ENCODE assay signal across 9 mouse cellular contexts in genomic region chr5:110493785-110494184, GRCm38 (mm10). TPM values are rescaled to one million over a fixed set of nuclear protein-coding genes. Genes with fewer than 3 reads are reported as not detected.
DNase-seq lines count a peak whose midpoint lies in the region; ATAC-seq and TF ChIP-seq lines count a peak whose summit lies in the region.
"Had no signal": no experiment of that assay in that cellular context is flagged by ENCODE, and none has a peak within 500 bp of the region (broad histone marks: within the 10 kb centered on the region; RNA-seq: fewer than 3 reads in every experiment).

No protein-coding gene starts in this region.

- H3K9me3 ChIP-seq in ES-E14 (ENCODE audit: control insufficient read depth, insufficient read depth, low read depth, low read length): no peaks in the 10 kb centered on the region
- no peaks in the 10 kb centered on the region for H3K9me3 ChIP-seq in forebrain, embryonic 11.5 days (ENCODE audit: control insufficient read depth, low read length)
- no peaks in the 10 kb centered on the region for H3K9me3 ChIP-seq in heart, postnatal 0 days (replicated peaks; ENCODE audit: control insufficient read depth, low read length)
- H3K9me3 ChIP-seq: limb, embryonic 15.5 days had no signal

- DNase-seq in ES-E14 (ENCODE audit: low read depth, low spot score): peak; percentile 60
- peak; percentile 23 for DNase-seq in c-Kit-positive CD71-positive TER-119-negative erythroid progenitor cells, embryonic 14.5 days (ENCODE audit: low read depth)
- DNase-seq in forebrain, embryonic 11.5 days (ENCODE audit: low spot score): peak; percentile 82
- DNase-seq in heart, postnatal 0 days (ENCODE audit: low spot score): peak; percentile 77
- peak; percentile 89 for DNase-seq in kidney, postnatal 10 days
- peak; percentile 50 to 55 for DNase-seq in lung, adult 18-20 months
- peak; percentile 21 for DNase-seq in ovary, adult 18-20 months (ENCODE audit: low spot score)
- peak; percentile 69 for DNase-seq in thymus, postnatal 14 days

- H3K36me3 ChIP-seq in ES-E14 (ENCODE audit: control insufficient read depth, insufficient read depth, low read length, poor library complexity, severe bottlenecking): no peaks in the 10 kb centered on the region
- H3K36me3 ChIP-seq in forebrain, embryonic 11.5 days (ENCODE audit: control insufficient read depth, insufficient read depth, low read length): no peaks in the 10 kb centered on the region
- H3K36me3 ChIP-seq in heart, postnatal 0 days (replicated peaks; ENCODE audit: control insufficient read depth, insufficient read depth, low read length): no peaks in the 10 kb centered on the region
- H3K36me3 ChIP-seq: limb, embryonic 15.5 days had no signal

- TF ChIP-seq CTCF in heart, postnatal 0 days (IDR thresholded peaks at IDR 0.05; ENCODE audit: low read depth): peak; percentile 98

- H3K27me3 ChIP-seq in forebrain, embryonic 11.5 days (ENCODE audit: control insufficient read depth, insufficient read depth, low read length): peaks cover 3% of the 10 kb centered on the region; the same call in 1 of the 2 replicates
- H3K27me3 ChIP-seq in heart, postnatal 0 days (ENCODE audit: control insufficient read depth, insufficient read depth, low read length): 0 out of 2 replicates have a peak, but pooled peaks cover 7% of the 10 kb centered on the region
- H3K27me3 ChIP-seq: limb, embryonic 15.5 days had no signal

- peaks cover under 1 to 4% of the 10 kb centered on the region in 2 experiments; a peak in 2 of 4 replicates for H3K4me1 ChIP-seq in ES-E14 (ENCODE audit: control insufficient read depth in 2 of 2, insufficient read depth in 2 of 2, low read length in 2 of 2, poor library complexity in 1 of 2)
- 0 out of 2 replicates have a peak, but pooled peaks cover 3% of the 10 kb centered on the region for H3K4me1 ChIP-seq in forebrain, embryonic 11.5 days (replicated peaks; ENCODE audit: control insufficient read depth, insufficient read depth, low read length)
- H3K4me1 ChIP-seq in heart, postnatal 0 days (ENCODE audit: control insufficient read depth, insufficient read depth): no peaks in the 10 kb centered on the region

- no peak overlapping the region for H3K4me2 ChIP-seq in forebrain, embryonic 11.5 days (ENCODE audit: low read depth, low read length, severe bottlenecking)
- no peak overlapping the region for H3K4me2 ChIP-seq in heart, postnatal 0 days (ENCODE audit: low read depth, low read length)
- H3K4me2 ChIP-seq: limb, embryonic 15.5 days had no signal

- no peak overlapping the region for H3K9ac ChIP-seq in ES-E14 (ENCODE audit: insufficient read depth, low read depth, low read length, poor library complexity, severe bottlenecking)
- peak overlapping the region; percentile 16; the same call in 1 of the 2 replicates for H3K9ac ChIP-seq in forebrain, embryonic 11.5 days (ENCODE audit: low read length)
- no peak overlapping the region for H3K9ac ChIP-seq in heart, postnatal 0 days (replicated peaks; ENCODE audit: low read depth, low read length)
- H3K9ac ChIP-seq: limb, embryonic 15.5 days had no signal

- no peak for TF ChIP-seq EP300 in heart, postnatal 0 days (IDR thresholded peaks at IDR 0.05; ENCODE audit: low read depth)

- ATAC-seq in forebrain, embryonic 11.5 days (replicated peaks; ENCODE audit: low FRiP score): peak; percentile 77
- peak; percentile 79 for ATAC-seq in heart, postnatal 0 days (ENCODE audit: insufficient read depth, low read depth)

- no peak overlapping the region for H3K4me3 ChIP-seq in ES-E14 (ENCODE audit: insufficient read depth in 1 of 2, low read depth in 1 of 2, low read length in 2 of 2, poor library complexity in 1 of 2, severe bottlenecking in 1 of 2)
- no peak overlapping the region for H3K4me3 ChIP-seq in forebrain, embryonic 11.5 days (ENCODE audit: low read depth, low read length)
- no peak overlapping the region for H3K4me3 ChIP-seq in heart, postnatal 0 days (ENCODE audit: low read depth, low read length)
- H3K4me3 ChIP-seq: limb, embryonic 15.5 days had no signal

- WGBS in forebrain, embryonic 11.5 days: 6% methylated on average over 4 of the region's 4 CpGs
- whole genome bisulfite sequencing in heart, postnatal 0 days: 3% methylated on average over 4 of the region's 4 CpGs

- in situ Hi-C loops in ES-E14 (cut with MboI; ENCODE audit: low sequenced_read_pairs in 2 of 2, unreplicated experiment in 2 of 2): loop anchor here in 1 of 2 experiments (10.0 kb wide), 1 partner anchor 121 kb away; no protein-coding TSS in a partner anchor

- H3K27ac ChIP-seq in ES-E14 (ENCODE audit: insufficient read depth, low read depth, low read length, poor library complexity, severe bottlenecking): no peak overlapping the region
- no peak overlapping the region for H3K27ac ChIP-seq in forebrain, embryonic 11.5 days (ENCODE audit: low read depth, low read length)
- H3K27ac ChIP-seq in heart, postnatal 0 days (ENCODE audit: low read depth): no peak overlapping the region

TF ChIP-seq in ES-E14, 5 proteins besides CTCF, POLR2A, EP300 and RAD21:
- TF ChIP-seq CHD2 (IDR thresholded peaks at IDR 0.05; ENCODE audit: low read depth, low read length) (no peak), HCFC1 (IDR thresholded peaks at IDR 0.05; ENCODE audit: borderline replicate concordance, insufficient read depth, low read length) (no peak), MAFK (IDR thresholded peaks at IDR 0.05; ENCODE audit: insufficient read depth, low read depth, low read length) (no peak), ZNF384 (IDR thresholded peaks at IDR 0.05; ENCODE audit: low read depth, low read length) (no peak), ZC3H11A (IDR thresholded peaks at IDR 0.05; ENCODE audit: borderline replicate concordance, low read depth, low read length) (peak; percentile 96)

RNA-seq across cellular contexts. Expression of gene Fbrsl1, which starts 45.5 kb away (rescaled TPM):
- 44.4 and 51.7 TPM in 2 replicates for total RNA-seq in ES-E14 (2012; rRNA removed)
- polyA plus RNA-seq in forebrain, embryonic 11.5 days (2014; fragmentation: Nextera tagmentation; extraction: Ambion mirVana): 39.5 and 41.1 TPM in 2 replicates
- 19.2 and 37.0 TPM in 2 replicates for total RNA-seq in heart, postnatal 0 days (2014; rRNA removed; ENCODE audit: low replicate concordance)
- 6.8 and 7.6 TPM in 2 replicates for polyA plus RNA-seq in heart, postnatal 0 days (2015; fragmentation: Nextera tagmentation; extraction: Ambion mirVana)

RNA-seq across cellular contexts. Expression of gene Galnt9, which starts 50.4 kb away (rescaled TPM):
- total RNA-seq in ES-E14 (2012; rRNA removed): 0.40 and 1.6 TPM in 2 replicates
- 1.6 and 2.1 TPM in 2 replicates for polyA plus RNA-seq in forebrain, embryonic 11.5 days (2014; fragmentation: Nextera tagmentation; extraction: Ambion mirVana)
- not detected in 2 replicates for total RNA-seq in heart, postnatal 0 days (2014; rRNA removed; ENCODE audit: low replicate concordance)
- polyA plus RNA-seq in heart, postnatal 0 days (2015; fragmentation: Nextera tagmentation; extraction: Ambion mirVana): not detected in 2 replicates

Comparison
In these comparisons a context has a peak if more than half of its experiments do, and no peak if none do; other contexts are left out.
1. DNase-seq: peak in every context shown above with its lines; median percentile 89 in kidney, postnatal 10 days; 82 in forebrain, embryonic 11.5 days; 77 in heart, postnatal 0 days; 69 in thymus, postnatal 14 days; 60 in ES-E14; 52 in lung, adult 18-20 months; 23 in c-Kit-positive CD71-positive TER-119-negative erythroid progenitor cells, embryonic 14.5 days; 21 in ovary, adult 18-20 months.